Mouse (Mus musculus): ENCODE measurements at regions not wholly inside any gene's neighbourhood (a gene's known extent, or its start where the extent isn't known, plus 50 kb on each side); places are given as distances from the start of the nearest gene placed in this dataset.

GRCm38 (mm10) chr16:54770871-54771270 lies 526.9 kb downstream of the Zpld1 start:
- peak; percentile 1 for DNase-seq (ENCODE audit: low spot score)

DNA sequence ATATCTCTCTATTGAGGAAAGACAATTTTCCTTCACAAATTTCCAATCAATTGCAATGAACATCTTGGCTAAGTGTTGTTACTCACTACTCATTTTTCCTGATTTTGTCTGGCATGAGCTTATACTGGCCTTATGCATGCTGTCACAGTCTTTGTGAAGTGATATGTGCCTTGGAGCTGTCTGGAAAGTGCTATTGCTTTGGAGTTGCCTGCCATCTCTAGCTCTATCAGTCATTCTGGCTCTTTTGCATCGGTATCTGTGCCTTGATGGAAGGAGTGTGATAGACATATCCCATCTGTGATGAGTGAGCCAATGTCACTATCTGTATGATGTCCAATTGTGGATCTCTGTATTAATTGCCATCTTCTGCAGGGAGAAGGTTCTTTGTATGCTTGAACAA lies 553.6 kb downstream of the Zpld1 start:
- no peak for DNase-seq (ENCODE audit: low spot score)

DNA sequence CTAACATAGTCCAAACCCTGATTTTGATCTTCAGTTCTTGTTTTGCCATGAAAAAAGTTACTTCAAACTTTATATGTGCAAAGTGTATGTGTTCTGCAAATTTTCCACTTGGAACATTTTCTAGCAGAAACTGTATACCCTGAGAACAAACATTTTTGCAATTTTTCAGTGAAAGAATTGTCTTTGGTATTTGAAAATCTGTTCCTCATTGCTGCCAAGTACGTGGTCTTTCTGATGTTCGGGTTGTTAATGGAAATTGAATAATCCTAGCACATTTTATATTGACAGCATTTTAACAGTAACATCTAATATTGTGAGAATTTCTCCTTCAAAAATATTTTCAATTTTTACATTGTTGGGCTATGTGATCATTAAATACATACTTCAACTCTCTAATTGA lies 564.3 kb downstream of the Zpld1 start:
- no peak for DNase-seq (ENCODE audit: low spot score)

DNA sequence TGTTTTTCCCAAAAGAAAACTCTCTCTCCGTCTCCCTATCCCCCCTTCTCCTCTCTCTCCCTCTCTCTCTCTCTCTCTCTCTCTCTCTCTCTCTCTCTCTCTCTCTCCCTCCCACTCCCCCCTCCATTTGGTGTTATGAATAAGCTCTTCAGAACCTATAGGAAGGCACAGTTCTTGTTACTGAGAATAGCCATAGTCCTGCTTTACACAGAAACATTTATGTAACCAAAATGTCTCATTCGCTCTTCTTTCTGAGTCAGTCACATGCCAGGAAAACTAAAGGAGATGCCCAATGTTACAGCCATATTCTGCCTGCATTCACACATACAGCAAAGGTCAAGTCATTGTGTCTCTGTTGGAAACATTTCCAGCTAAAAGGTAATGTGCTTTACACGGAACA lies 589.9 kb downstream of the Zpld1 start:
- no peak for DNase-seq (ENCODE audit: low spot score)

- no peak for DNase-seq (ENCODE audit: low spot score)
These were observed 615.0 kb downstream of the Zpld1 start for GRCm38 (mm10) chr16:54682815-54683214.

- DNase-seq (ENCODE audit: low spot score), result no peak
These were observed 648.9 kb downstream of the Zpld1 start for GRCm38 (mm10) chr16:54648728-54649525.

GRCm38 (mm10) chr16:54647821-54648220 lies 650.0 kb downstream of the Zpld1 start:
- DNase-seq (ENCODE audit: low spot score), result no peak

DNA sequence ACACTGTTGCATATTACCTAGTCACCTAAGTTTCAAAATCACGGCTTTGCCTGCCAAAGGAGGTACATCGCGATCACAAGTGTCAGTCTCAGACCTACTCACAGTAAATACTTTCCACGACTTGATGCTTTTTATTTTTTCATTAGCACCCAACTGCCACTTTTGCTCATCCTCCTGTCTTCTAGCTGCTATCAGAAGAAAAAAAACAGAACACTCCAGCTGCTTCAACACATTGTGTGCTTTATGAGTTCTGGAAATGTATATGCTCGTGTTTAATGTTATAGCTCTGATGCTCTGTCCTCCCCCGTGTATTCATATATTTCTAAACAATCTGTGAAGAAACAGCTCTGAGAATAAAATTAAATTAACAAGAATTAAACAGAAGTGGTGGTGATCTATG lies 651.5 kb downstream of the Zpld1 start:
- no peak for DNase-seq (ENCODE audit: low spot score)

DNA sequence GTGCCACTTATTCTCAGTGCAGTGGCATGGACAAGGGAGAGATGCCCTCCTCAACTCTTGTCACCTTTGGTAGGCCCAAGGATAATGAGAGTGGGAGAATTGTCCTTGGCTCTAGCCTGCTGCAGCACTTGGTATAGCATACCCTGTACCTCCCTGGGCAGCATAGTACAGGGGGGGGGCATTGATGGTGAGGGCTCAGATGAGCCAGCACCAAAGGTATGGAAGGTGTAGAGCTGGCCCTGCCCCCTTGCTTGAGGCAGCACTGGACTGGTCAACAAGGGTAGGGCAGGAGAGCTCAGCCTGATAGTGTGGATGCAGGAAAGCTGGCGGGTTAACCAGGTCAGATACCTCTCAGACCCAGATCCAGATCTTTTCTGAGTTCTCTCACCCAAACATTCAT lies 668.6 kb downstream of the Zpld1 start:
- no peak for DNase-seq (ENCODE audit: low spot score)

DNA sequence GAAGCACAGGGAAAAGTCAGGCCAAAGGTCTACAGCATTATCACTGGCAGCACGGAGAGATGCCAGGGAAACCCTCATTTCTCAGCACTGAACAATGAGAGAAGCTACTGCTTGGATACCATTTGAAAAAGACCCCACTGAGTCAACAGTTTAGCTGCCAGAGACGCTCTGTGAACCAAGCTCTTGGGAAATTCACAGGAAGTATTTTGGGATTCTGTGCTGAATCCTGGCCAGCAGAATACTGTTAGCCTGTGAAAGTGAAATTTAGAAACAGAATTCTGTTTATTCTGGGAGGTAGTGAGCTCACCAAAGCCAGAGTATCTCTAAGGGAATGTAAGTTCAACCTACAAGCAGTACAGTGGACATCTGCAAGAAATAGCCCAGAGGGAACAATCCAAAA lies 705.1 kb downstream of the Zpld1 start:
- DNase-seq (ENCODE audit: low spot score), result no peak

Data from lung, postnatal 25 days (tissue).